Mouse (Mus musculus) midbrain, embryonic 12.5 days (tissue): ENCODE data around the gene Pias4. TPM values are rescaled to one million over a fixed set of nuclear protein-coding genes. Genes with fewer than 3 reads are reported as not detected.

Source experiments
- ATAC-seq: fragments of 200-750 bp; cut with Nextera tagmentation; 2 replicates; pipeline ENCODE4 v1.8.0; 2017; ENCODE audit warnings: low read depth, moderate TSS enrichment, moderate library complexity; ENCODE audit not compliant: low FRiP score
- H3K27ac ChIP-seq: fragments of 300-500 bp; sonication (generic); replicated peaks from 2 replicates; pipeline ENCODE4 v1.5.1; 2016; ENCODE audit warnings: mild to moderate bottlenecking
- H3K27me3 ChIP-seq: fragments of 300-500 bp; sonication (generic); 2 replicates; pipeline ENCODE4 v1.6.1; 2016; ENCODE audit warnings: mild to moderate bottlenecking
- H3K36me3 ChIP-seq: fragments of 300-500 bp; sonication (generic); 2 replicates; pipeline ENCODE4 v1.6.1; 2016
- H3K4me1 ChIP-seq: fragments of 300-500 bp; sonication (generic); 2 replicates; pipeline ENCODE4 v1.6.1; 2016
- H3K4me2 ChIP-seq: fragments of 300-500 bp; sonication (generic); replicated peaks from 2 replicates; pipeline ENCODE4 v1.6.1; 2016; ENCODE audit warnings: mild to moderate bottlenecking, moderate library complexity
- H3K4me3 ChIP-seq: fragments of 300-500 bp; sonication (generic); 2 replicates; pipeline ENCODE4 v1.5.1; 2016; ENCODE audit warnings: mild to moderate bottlenecking
- H3K9ac ChIP-seq: fragments of 300-500 bp; sonication (generic); replicated peaks from 2 replicates; pipeline ENCODE4 v1.6.1; 2016; ENCODE audit warnings: mild to moderate bottlenecking, moderate library complexity
- H3K9me3 ChIP-seq: fragments of 300-500 bp; sonication (generic); 2 replicates; pipeline ENCODE4 v1.6.1; 2016; ENCODE audit warnings: mild to moderate bottlenecking
- WGBS: fragments of 180-500 bp; shearing (Covaris S2); methylation state at CpG from one replicate; pipeline ENCODE4 v1.1.7; 2016; 5-methylcytosine and 5-hydroxymethylcytosine counted together
- polyA plus RNA-seq: library from polyadenylated mRNA; unstranded; fragments of >200 nt; fragmentation: Nextera tagmentation; extraction: Ambion mirVana; gene quantifications from 2 replicates; pipeline ENCODE4 v1.2.1, GENCODE M21; 2016

Gene Pias4
- polyA plus RNA-seq, 1 experiment from 2014 or later = 58.6 TPM

GRCm38 (mm10) chr10:81140717-81141454 lies 26.8 kb downstream of the Pias4 start:
- Histone ChIP-seq H3K36me3 (peaks cover 28% of the 10 kb centered on the region), H3K9ac (0 out of 2 replicates have a peak overlapping the region, but pooled peaks have one; percentile 92), H3K27ac (no peak overlapping the region; the same call in 1 of the 2 replicates), H3K4me3 (no peak overlapping the region), H3K4me1 (peaks cover 48% of the 10 kb centered on the region), H3K9me3 (no peaks in the 10 kb centered on the region; the same call in 1 of the 2 replicates), H3K4me2 (peak overlapping the region; percentile 88), H3K27me3 (peaks cover 4% of the 10 kb centered on the region)
- 83% methylated on average over 10 of the region's 10 CpGs for WGBS
- ATAC-seq = no peak

- Histone ChIP-seq H3K4me1 (peaks cover 56% of the 10 kb centered on the region), H3K27me3 (peaks cover 12% of the 10 kb centered on the region), H3K9me3 (no peaks in the 10 kb centered on the region; the same call in 1 of the 2 replicates), H3K27ac (no peak overlapping the region; the same call in 1 of the 2 replicates), H3K9ac (peak overlapping the region; percentile 92), H3K4me3 (peak overlapping the region; percentile 83), H3K36me3 (peaks cover 19% of the 10 kb centered on the region), H3K4me2 (peak overlapping the region; percentile 88; the same call in 1 of the 2 replicates)
- ATAC-seq = no peak
- 66% methylated on average over 8 of the region's 8 CpGs for WGBS
Observed at GRCm38 (mm10) chr10:81140005-81140404, 27.7 kb downstream of the Pias4 start.

GRCm38 (mm10) chr10:81139529-81139846 lies 28.2 kb downstream of the Pias4 start:
- 0 out of 2 replicates have a peak overlapping the region, but pooled peaks have one; percentile 35 for H3K27ac ChIP-seq
- H3K4me2 ChIP-seq = peak overlapping the region; percentile 88
- no peak for ATAC-seq
- WGBS = 77% methylated on average over 4 of the region's 4 CpGs
- no peaks in the 10 kb centered on the region; the same call in 1 of the 2 replicates for H3K9me3 ChIP-seq
- peaks cover 14% of the 10 kb centered on the region for H3K36me3 ChIP-seq
- peak overlapping the region; percentile 92; the same call in 1 of the 2 replicates for H3K9ac ChIP-seq
- peaks cover 18% of the 10 kb centered on the region for H3K27me3 ChIP-seq
- peak overlapping the region; percentile 83; the same call in 1 of the 2 replicates for H3K4me3 ChIP-seq
- peaks cover 57% of the 10 kb centered on the region for H3K4me1 ChIP-seq

- no peak for ATAC-seq
- 63% methylated on average over 11 of the region's 11 CpGs for WGBS
- Histone ChIP-seq H3K9me3 (no peaks in the 10 kb centered on the region), H3K4me2 (peak overlapping the region; percentile 88), H3K9ac (peak overlapping the region; percentile 92), H3K4me1 (peaks cover 57% of the 10 kb centered on the region), H3K27ac (peak overlapping the region; percentile 88), H3K4me3 (peak overlapping the region; percentile 83), H3K36me3 (peaks cover 9% of the 10 kb centered on the region), H3K27me3 (peaks cover 23% of the 10 kb centered on the region)
Observed at GRCm38 (mm10) chr10:81138821-81139528, 28.7 kb downstream of the Pias4 start.

- H3K9ac ChIP-seq = peak overlapping the region; percentile 92
- peaks cover 29% of the 10 kb centered on the region for H3K27me3 ChIP-seq
- peak overlapping the region; percentile 88 for H3K27ac ChIP-seq
- ATAC-seq = peak; percentile 1; the same call in 1 of the 2 replicates
- peaks cover 57% of the 10 kb centered on the region for H3K4me1 ChIP-seq
- peak overlapping the region; percentile 88 for H3K4me2 ChIP-seq
- 0% methylated on average over 23 of the region's 24 CpGs for WGBS
- H3K36me3 ChIP-seq = peaks cover 2% of the 10 kb centered on the region; the same call in 1 of the 2 replicates
- no peaks in the 10 kb centered on the region for H3K9me3 ChIP-seq
- peak overlapping the region; percentile 83 for H3K4me3 ChIP-seq
Observed at GRCm38 (mm10) chr10:81138131-81138782, 29.5 kb downstream of the Pias4 start.

- H3K4me1 ChIP-seq = peaks cover 52% of the 10 kb centered on the region
- H3K4me2 ChIP-seq = peak overlapping the region; percentile 100
Observed at GRCm38 (mm10) chr10:81137252-81138130, 30.2 kb downstream of the Pias4 start.

GRCm38 (mm10) chr10:81136706-81137231 lies 31.0 kb downstream of the Pias4 start:
- Histone ChIP-seq H3K36me3 (no peaks in the 10 kb centered on the region), H3K4me3 (peak overlapping the region; percentile 83), H3K9me3 (no peaks in the 10 kb centered on the region), H3K27me3 (peaks cover 44% of the 10 kb centered on the region), H3K9ac (peak overlapping the region; percentile 93), H3K27ac (peak overlapping the region; percentile 96), H3K4me1 (peaks cover 45% of the 10 kb centered on the region), H3K4me2 (peak overlapping the region; percentile 100)
- ATAC-seq = peak; percentile 45
- under 1% methylated on average over 48 of the region's 50 CpGs for WGBS

More at GRCm38 (mm10) chr10:81137252-81138130, 30.2 kb downstream of the Pias4 start:
- peak; percentile 90 for ATAC-seq
- peak overlapping the region; percentile 96 for H3K27ac ChIP-seq
- no peaks in the 10 kb centered on the region for H3K9me3 ChIP-seq
- H3K9ac ChIP-seq = peak overlapping the region; percentile 92
- no peaks in the 10 kb centered on the region for H3K36me3 ChIP-seq
- under 1% methylated on average over 55 of the region's 89 CpGs for WGBS
- H3K4me3 ChIP-seq = peak overlapping the region; percentile 83
- peaks cover 36% of the 10 kb centered on the region for H3K27me3 ChIP-seq

GRCm38 (mm10) chr10:81135831-81136705 lies 31.7 kb downstream of the Pias4 start:
- Histone ChIP-seq H3K9ac (peak overlapping the region; percentile 93), H3K4me3 (peak overlapping the region; percentile 83), H3K36me3 (no peaks in the 10 kb centered on the region), H3K4me2 (peak overlapping the region; percentile 100), H3K27me3 (peaks cover 50% of the 10 kb centered on the region), H3K4me1 (peaks cover 44% of the 10 kb centered on the region), H3K9me3 (no peaks in the 10 kb centered on the region), H3K27ac (peak overlapping the region; percentile 96)
- peak; percentile 13 for ATAC-seq
- under 1% methylated on average over 79 of the region's 86 CpGs for WGBS

- peak within 1 kb of the TSS; percentile 83 for H3K4me3 ChIP-seq
- H3K27ac ChIP-seq = peak within 1 kb of the TSS; percentile 96
- H3K9me3 ChIP-seq = no peaks in the 10 kb centered on the region
- H3K4me2 ChIP-seq = peak within 1 kb of the TSS; percentile 100
- peaks cover 34% of the 10 kb centered on the region for H3K4me1 ChIP-seq
- H3K36me3 ChIP-seq = no peaks in the 10 kb centered on the region
- peak within 1 kb of the TSS; percentile 93 for H3K9ac ChIP-seq
- H3K27me3 ChIP-seq = peaks cover 59% of the 10 kb centered on the region
- 2% methylated on average over 40 of the region's 41 CpGs for WGBS
- no peak for ATAC-seq
Observed at GRCm38 (mm10) chr10:81134966-81135681, 32.6 kb downstream of the Pias4 start, which contains the start of gene Zbtb7a. Gene Zbtb7a (plus strand): TSS chr10:81135220.
